Mouse (Mus musculus): ENCODE data around the gene Tpst2.

DNA sequence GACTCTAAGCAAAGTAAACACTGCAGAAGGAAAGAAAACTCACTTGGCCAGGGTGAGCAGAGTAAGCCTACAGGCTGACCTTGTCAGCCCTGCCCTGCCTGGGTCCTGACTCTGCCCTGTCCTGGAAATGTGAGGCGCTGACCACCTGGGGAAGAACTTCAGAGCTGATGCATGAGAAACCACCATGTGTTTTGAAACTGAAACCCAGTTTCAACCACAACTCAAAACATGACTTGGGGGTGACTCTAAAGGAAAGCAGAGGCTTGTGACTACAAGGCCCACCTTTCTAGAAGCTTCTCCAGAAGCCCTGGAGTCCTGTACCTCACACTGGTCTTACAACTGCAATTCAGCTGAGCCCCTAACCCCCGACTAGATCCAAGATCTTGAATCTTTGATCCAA is 3.6 kb upstream of the Tpst2 start:
- no peak for TF ChIP-seq CTCF (IDR thresholded peaks at IDR 0.05; ENCODE audit: borderline replicate concordance, insufficient read depth, low read length)
- TF ChIP-seq POLR2A (IDR thresholded peaks at IDR 0.05; ENCODE audit: low read depth, low read length) = no peak

Data from embryonic fibroblast, embryonic 13.5 days (primary cell).